Mouse (Mus musculus) left cerebral cortex, postnatal 14 days (tissue): ENCODE data around the gene Il20. TPM values are rescaled to one million over a fixed set of nuclear protein-coding genes. Genes with fewer than 3 reads are reported as not detected.

ENCODE experiments used
- DNase-seq, 2 experiments: peaks; one replicate each; pipeline ENCODE4 v3.0.0; 2021 to 2022; ENCODE audit warnings: low spot score in 2 of 2, mixed read lengths in 1 of 2
- intact Hi-C: fragments of 180-260 bp; cut with DNase I; formaldehyde crosslinking; loops from one replicate; pipeline ENCODE4 v1.15.1; 2025
- total RNA-seq, 2 experiments: library from RNA; stranded (reverse); gene quantifications; 2 replicates each; pipeline ENCODE4 v1.2.3; 2021

The Il20 gene
- total RNA-seq, 2 experiments from 2014 or later: not detected

DNA sequence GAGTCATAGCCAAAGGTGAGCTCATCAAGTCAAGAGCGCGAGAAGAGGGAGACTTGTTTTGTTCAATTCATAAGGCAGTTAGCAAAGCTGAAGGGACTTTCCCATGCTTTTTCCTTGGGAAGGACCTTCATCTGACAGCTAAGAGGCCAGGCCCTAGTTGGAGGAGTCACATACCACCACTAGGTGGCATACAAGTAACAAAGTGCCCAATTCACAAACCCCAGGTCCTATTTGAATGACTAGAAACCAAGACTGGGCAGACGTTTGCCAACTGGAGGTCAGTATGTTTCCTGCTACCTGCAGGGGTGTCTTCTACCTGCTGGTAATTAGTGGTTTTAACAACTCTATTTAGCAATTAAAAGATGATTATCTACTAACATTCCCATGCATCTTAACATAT lies 36.1 kb downstream of the Il20 start:
- DNase-seq: peak; percentile 58 to 64
- intact Hi-C loops: no loop called here

DNA sequence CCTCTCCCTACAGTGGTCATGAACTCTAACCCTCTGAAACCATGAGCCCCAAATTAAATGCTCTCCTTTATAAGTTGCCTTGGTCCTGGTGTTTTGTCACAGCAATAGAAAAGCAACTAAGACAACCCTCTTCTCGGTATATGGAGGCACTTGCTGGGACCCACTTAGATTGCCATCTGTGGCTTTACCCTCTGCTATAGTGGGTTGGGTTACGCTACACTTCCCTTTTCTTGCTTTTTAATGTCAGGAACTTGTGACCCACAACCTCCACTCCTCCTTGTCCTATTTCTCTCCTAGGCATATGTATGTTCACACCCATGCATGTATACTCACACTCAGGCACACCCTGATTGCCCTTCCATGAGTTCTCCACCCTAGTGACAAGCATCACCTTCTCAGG lies 38.3 kb downstream of the Il20 start:
- no peak for DNase-seq
- intact Hi-C loops: no loop called here

GRCm38 (mm10) chr1:130865541-130866221 lies 45.6 kb downstream of the Il20 start, which contains the start of gene Fcmr:
Gene Fcmr (plus strand): TSS chr1:130865669.
- DNase-seq: no peak
- intact Hi-C loops: no loop called here

GRCm38 (mm10) chr1:130864741-130865140 lies 46.5 kb downstream of the Il20 start:
- DNase-seq: no peak
- intact Hi-C loops: no loop called here

DNA sequence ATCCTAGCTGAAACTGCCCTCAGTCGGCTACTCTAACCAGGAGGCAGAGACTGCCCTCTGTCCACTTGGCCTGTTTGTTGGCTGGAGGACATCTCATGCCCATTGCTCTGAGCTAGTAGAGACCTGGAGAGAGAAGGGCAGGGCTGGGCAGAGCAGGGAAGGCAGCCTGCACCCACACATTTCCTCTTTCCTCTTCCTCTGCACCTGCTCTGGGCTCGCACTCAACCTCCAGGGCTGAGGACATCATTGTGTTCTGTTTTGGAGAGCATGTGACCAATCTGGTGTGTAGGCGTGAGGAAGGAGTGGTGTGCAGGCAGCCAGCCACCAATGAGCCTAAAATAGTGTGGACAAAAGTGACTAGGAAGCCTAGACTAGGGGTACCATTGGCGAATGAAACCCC lies 47.0 kb downstream of the Il20 start:
- no peak for DNase-seq
- intact Hi-C loops: no loop called here

DNA sequence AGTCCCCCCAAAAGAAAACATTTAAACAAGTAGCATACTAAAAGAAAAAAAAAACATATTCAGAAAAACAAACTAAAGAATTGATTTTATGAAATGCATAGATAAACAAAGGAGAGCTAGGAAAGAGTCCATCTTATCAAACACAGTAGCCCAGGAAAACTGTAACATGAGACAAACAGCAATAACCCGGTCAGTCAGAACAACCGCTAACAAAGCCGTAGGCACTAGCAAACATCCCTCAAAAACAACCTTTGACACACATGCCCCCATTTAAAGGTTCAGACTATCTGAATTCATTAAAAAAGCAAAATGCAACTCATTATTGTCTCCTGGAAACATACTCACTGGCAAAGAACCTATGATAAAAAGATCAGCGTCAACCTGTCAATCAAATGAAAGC lies 53.8 kb downstream of the Il20 start:
- intact Hi-C loops: no loop called here
- DNase-seq: no peak

Other genes with a start within 250 kb of the Il20 start
- not detected for gene C4bp, start 249.8 kb downstream of the Il20 start, total RNA-seq
- under 1 TPM in 1 of 2 experiments, not detected in 1; 0.62 TPM for gene Gm29427, start 195.7 kb downstream of the Il20 start, total RNA-seq
- gene Yod1, start 194.1 kb downstream of the Il20 start, total RNA-seq: 10 to 100 TPM; 12.9 to 13.6 TPM
- 10 to 100 TPM; 40.1 to 41.9 TPM for gene Pfkfb2, start 182.2 kb downstream of the Il20 start, total RNA-seq
- gene AA986860, start 179.5 kb downstream of the Il20 start, total RNA-seq: 1 to 10 TPM; 1.6 TPM
- gene Fcamr, start 110.5 kb downstream of the Il20 start, total RNA-seq: not detected
- gene Pigr, start 84.8 kb downstream of the Il20 start, total RNA-seq: under 1 TPM; 0.08 to 0.09 TPM
- under 1 TPM in 1 of 2 experiments, not detected in 1; 0.33 TPM for gene Fcmr, start 45.8 kb downstream of the Il20 start, total RNA-seq
- gene Il24, start 24.0 kb downstream of the Il20 start, total RNA-seq: not detected
- gene Il19, start 28.7 kb upstream of the Il20 start, total RNA-seq: not detected
- not detected for gene Il10, start 108.4 kb upstream of the Il20 start, total RNA-seq
- gene Mapkapk2, start 186.4 kb upstream of the Il20 start, total RNA-seq: 10 to 100 TPM; 25.1 to 26.0 TPM
- 10 to 100 TPM in 1 of 2 experiments, 1 to 10 TPM in 1; 9.3 to 19.0 TPM for gene Dyrk3, start 226.9 kb upstream of the Il20 start, total RNA-seq
- 10 to 100 TPM; 35.4 to 39.6 TPM for gene Eif2d, start 241.7 kb upstream of the Il20 start, total RNA-seq